Mouse (Mus musculus) forebrain, embryonic 12.5 days (tissue): Measurements from ENCODE around the gene Haus6. TPM values are rescaled to one million over a fixed set of nuclear protein-coding genes. Genes with fewer than 3 reads are reported as not detected.

Source experiments
- ATAC-seq: fragments of 200-750 bp; cut with Nextera tagmentation; 2 replicates; pipeline ENCODE4 v1.8.0; 2017; ENCODE audit warnings: moderate TSS enrichment; ENCODE audit not compliant: low FRiP score
- H3K27ac ChIP-seq: fragments of 300-500 bp; sonication (generic); 2 replicates; pipeline ENCODE4 v1.5.1; 2016; ENCODE audit warnings: mild to moderate bottlenecking
- H3K27me3 ChIP-seq: fragments of 300-500 bp; sonication (generic); 2 replicates; pipeline ENCODE4 v1.6.1; 2016; ENCODE audit warnings: mild to moderate bottlenecking
- H3K36me3 ChIP-seq: fragments of 300-500 bp; sonication (generic); replicated peaks from 2 replicates; pipeline ENCODE4 v1.6.1; 2016; ENCODE audit warnings: mild to moderate bottlenecking
- H3K4me1 ChIP-seq: fragments of 300-500 bp; sonication (generic); 2 replicates; pipeline ENCODE4 v1.6.1; 2016
- H3K4me2 ChIP-seq: fragments of 300-500 bp; sonication (generic); 2 replicates; pipeline ENCODE4 v1.6.1; 2016; ENCODE audit warnings: mild to moderate bottlenecking, moderate library complexity
- H3K4me3 ChIP-seq: fragments of 300-500 bp; sonication (generic); replicated peaks from 2 replicates; pipeline ENCODE4 v1.5.1; 2016; ENCODE audit warnings: mild to moderate bottlenecking
- H3K9ac ChIP-seq: fragments of 300-500 bp; sonication (generic); 2 replicates; pipeline ENCODE4 v1.6.1; 2016; ENCODE audit warnings: mild to moderate bottlenecking
- H3K9me3 ChIP-seq: fragments of 300-500 bp; sonication (generic); 2 replicates; pipeline ENCODE4 v1.6.1; 2016
- WGBS: fragments of 180-500 bp; shearing (Covaris S2); methylation state at CpG from one replicate; pipeline ENCODE4 v1.1.7; 2016; 5-methylcytosine and 5-hydroxymethylcytosine counted together
- polyA plus RNA-seq: library from polyadenylated mRNA; unstranded; fragments of >200 nt; fragmentation: Nextera tagmentation; extraction: Ambion mirVana; gene quantifications from 2 replicates; pipeline ENCODE4 v1.2.1, GENCODE M21; 2016

The Haus6 gene
- polyA plus RNA-seq, 1 experiment from 2014 or later: 27.4 TPM

- no peak overlapping the region for H3K4me3 ChIP-seq
- H3K27ac ChIP-seq: no peak overlapping the region
- 73% methylated on average over 3 of the region's 3 CpGs for WGBS
- H3K36me3 ChIP-seq: no peaks in the 10 kb centered on the region
- H3K9me3 ChIP-seq: no peaks in the 10 kb centered on the region
- no peak for ATAC-seq
- H3K27me3 ChIP-seq: no peaks in the 10 kb centered on the region
- H3K4me2 ChIP-seq: no peak overlapping the region
- no peaks in the 10 kb centered on the region for H3K4me1 ChIP-seq
- no peak overlapping the region for H3K9ac ChIP-seq
These were observed 10.3 kb upstream of the Haus6 start for GRCm38 (mm10) chr4:86622116-86622515.

GRCm38 (mm10) chr4:86620506-86620905, 8.7 kb upstream of the Haus6 start:
- Histone ChIP-seq H3K4me2 (no peak overlapping the region), H3K27me3 (no peaks in the 10 kb centered on the region), H3K4me1 (no peaks in the 10 kb centered on the region), H3K9me3 (no peaks in the 10 kb centered on the region), H3K27ac (no peak overlapping the region), H3K9ac (no peak overlapping the region), H3K4me3 (no peak overlapping the region), H3K36me3 (no peaks in the 10 kb centered on the region)
- WGBS: 80% methylated on average over 2 of the region's 2 CpGs
- ATAC-seq: no peak

GRCm38 (mm10) chr4:86612289-86612620, 400 bp upstream of the Haus6 start:
- WGBS: 36% methylated on average over 8 of the region's 8 CpGs
- peaks cover 17% of the 10 kb centered on the region for H3K4me1 ChIP-seq
- peak overlapping the region; percentile 78 for H3K4me2 ChIP-seq
- H3K27ac ChIP-seq: peak overlapping the region; percentile 68
- H3K4me3 ChIP-seq: peak overlapping the region; percentile 76
- peaks cover 3% of the 10 kb centered on the region; the same call in 1 of the 2 replicates for H3K36me3 ChIP-seq
- no peaks in the 10 kb centered on the region for H3K27me3 ChIP-seq
- no peaks in the 10 kb centered on the region for H3K9me3 ChIP-seq
- peak; percentile 40; the same call in 1 of the 2 replicates for ATAC-seq
- peak overlapping the region; percentile 53 for H3K9ac ChIP-seq

GRCm38 (mm10) chr4:86591304-86591703, 20.6 kb downstream of the Haus6 start:
- H3K4me2 ChIP-seq: no peak overlapping the region
- ATAC-seq: no peak
- no peak overlapping the region for H3K9ac ChIP-seq
- H3K36me3 ChIP-seq: peaks cover 23% of the 10 kb centered on the region
- H3K27me3 ChIP-seq: no peaks in the 10 kb centered on the region
- no peak overlapping the region for H3K27ac ChIP-seq
- whole genome bisulfite sequencing: 92% methylated on average over 2 of the region's 2 CpGs
- H3K4me3 ChIP-seq: no peak overlapping the region
- H3K4me1 ChIP-seq: no peaks in the 10 kb centered on the region
- no peaks in the 10 kb centered on the region for H3K9me3 ChIP-seq

GRCm38 (mm10) chr4:86588236-86588635, 23.6 kb downstream of the Haus6 start:
- Histone ChIP-seq H3K4me2 (no peak overlapping the region), H3K4me1 (no peaks in the 10 kb centered on the region), H3K4me3 (no peak overlapping the region), H3K27ac (no peak overlapping the region), H3K9ac (no peak overlapping the region), H3K9me3 (no peaks in the 10 kb centered on the region), H3K36me3 (peaks cover 47% of the 10 kb centered on the region), H3K27me3 (no peaks in the 10 kb centered on the region)
- ATAC-seq: no peak
- 86% methylated on average over 3 of the region's 3 CpGs for WGBS

- 91% methylated on average over 3 of the region's 3 CpGs for WGBS
- H3K9me3 ChIP-seq: no peaks in the 10 kb centered on the region
- no peak overlapping the region for H3K4me2 ChIP-seq
- no peaks in the 10 kb centered on the region for H3K27me3 ChIP-seq
- peaks cover 37% of the 10 kb centered on the region for H3K36me3 ChIP-seq
- no peak for ATAC-seq
- H3K9ac ChIP-seq: no peak overlapping the region
- H3K27ac ChIP-seq: no peak overlapping the region
- peaks cover 22% of the 10 kb centered on the region for H3K4me1 ChIP-seq
- no peak overlapping the region for H3K4me3 ChIP-seq
These were observed 31.3 kb downstream of the Haus6 start for GRCm38 (mm10) chr4:86580591-86580990.

- Histone ChIP-seq H3K36me3 (peaks cover 31% of the 10 kb centered on the region), H3K4me2 (no peak overlapping the region), H3K9me3 (no peaks in the 10 kb centered on the region), H3K4me3 (no peak overlapping the region), H3K4me1 (peaks cover 22% of the 10 kb centered on the region), H3K27ac (no peak overlapping the region), H3K9ac (no peak overlapping the region), H3K27me3 (no peaks in the 10 kb centered on the region)
- WGBS: 56% methylated on average over 4 of the region's 4 CpGs
- no peak for ATAC-seq
These were observed 31.8 kb downstream of the Haus6 start for GRCm38 (mm10) chr4:86580056-86580455.

- Histone ChIP-seq H3K4me2 (peak overlapping the region; percentile 79), H3K36me3 (peaks cover 3% of the 10 kb centered on the region; the same call in 1 of the 2 replicates), H3K4me1 (peaks cover 24% of the 10 kb centered on the region), H3K9ac (peak overlapping the region; percentile 92), H3K27ac (peak overlapping the region; percentile 98; the same call in 1 of the 2 replicates), H3K27me3 (no peaks in the 10 kb centered on the region), H3K9me3 (no peaks in the 10 kb centered on the region), H3K4me3 (peak overlapping the region; percentile 80)
- WGBS: 8% methylated on average over 11 of the region's 11 CpGs
- no peak for ATAC-seq
These were observed 35.1 kb downstream of the Haus6 start for GRCm38 (mm10) chr4:86576630-86577225.

- no peak for ATAC-seq
These were observed 35.7 kb downstream of the Haus6 start for GRCm38 (mm10) chr4:86576120-86576541.

GRCm38 (mm10) chr4:86575283-86575983, 36.4 kb downstream of the Haus6 start, which contains the start of gene Rraga:
TSS of gene Rraga (plus strand) at chr4:86575668.
- peaks cover 3% of the 10 kb centered on the region; the same call in 1 of the 2 replicates for H3K36me3 ChIP-seq
- no peaks in the 10 kb centered on the region for H3K9me3 ChIP-seq
- peak; percentile 97 for ATAC-seq
- H3K9ac ChIP-seq: peak within 1 kb of the TSS; percentile 92
- H3K4me1 ChIP-seq: peaks cover 24% of the 10 kb centered on the region
- no peaks in the 10 kb centered on the region for H3K27me3 ChIP-seq
- H3K4me3 ChIP-seq: peak within 1 kb of the TSS; percentile 80
- peak within 1 kb of the TSS; percentile 98 for H3K27ac ChIP-seq
- H3K4me2 ChIP-seq: peak within 1 kb of the TSS; percentile 79
- WGBS: under 1% methylated on average over 53 of the region's 53 CpGs

More at GRCm38 (mm10) chr4:86576120-86576541, 35.7 kb downstream of the Haus6 start:
- Histone ChIP-seq H3K36me3 (peaks cover 3% of the 10 kb centered on the region; the same call in 1 of the 2 replicates), H3K4me1 (peaks cover 24% of the 10 kb centered on the region), H3K9ac (peak overlapping the region; percentile 92), H3K4me3 (peak overlapping the region; percentile 80), H3K9me3 (no peaks in the 10 kb centered on the region), H3K27me3 (no peaks in the 10 kb centered on the region), H3K27ac (peak overlapping the region; percentile 98), H3K4me2 (peak overlapping the region; percentile 79)
- 1% methylated on average over 20 of the region's 20 CpGs for WGBS

- ATAC-seq: peak; percentile 51
- WGBS: 15% methylated on average over 6 of the region's 6 CpGs
- H3K27me3 ChIP-seq: no peaks in the 10 kb centered on the region
- H3K4me1 ChIP-seq: peaks cover 24% of the 10 kb centered on the region
- peaks cover 3% of the 10 kb centered on the region; the same call in 1 of the 2 replicates for H3K36me3 ChIP-seq
- H3K9me3 ChIP-seq: no peaks in the 10 kb centered on the region
- H3K9ac ChIP-seq: peak overlapping the region; percentile 92
- peak overlapping the region; percentile 98 for H3K27ac ChIP-seq
- peak overlapping the region; percentile 80 for H3K4me3 ChIP-seq
- peak overlapping the region; percentile 79 for H3K4me2 ChIP-seq
These were observed 36.9 kb downstream of the Haus6 start for GRCm38 (mm10) chr4:86574939-86575282.

GRCm38 (mm10) chr4:86561061-86561460, 50.8 kb downstream of the Haus6 start:
- H3K27ac ChIP-seq: no peak overlapping the region
- no peaks in the 10 kb centered on the region for H3K27me3 ChIP-seq
- H3K4me3 ChIP-seq: no peak overlapping the region
- no peak for ATAC-seq
- no peaks in the 10 kb centered on the region for H3K36me3 ChIP-seq
- no peak overlapping the region for H3K9ac ChIP-seq
- no peaks in the 10 kb centered on the region for H3K4me1 ChIP-seq
- WGBS: 96% methylated on average over 3 of the region's 3 CpGs
- no peak overlapping the region for H3K4me2 ChIP-seq
- H3K9me3 ChIP-seq: no peaks in the 10 kb centered on the region

GRCm38 (mm10) chr4:86559006-86559405, 52.8 kb downstream of the Haus6 start:
- Histone ChIP-seq H3K36me3 (no peaks in the 10 kb centered on the region), H3K4me3 (no peak overlapping the region), H3K4me2 (no peak overlapping the region), H3K9ac (no peak overlapping the region), H3K27me3 (no peaks in the 10 kb centered on the region), H3K9me3 (no peaks in the 10 kb centered on the region), H3K27ac (no peak overlapping the region), H3K4me1 (no peaks in the 10 kb centered on the region)
- no peak for ATAC-seq
- 75% methylated on average over 4 of the region's 4 CpGs for WGBS
